8 mouse cellular contexts compared by ENCODE assay signal in genomic region chr1:162313451-162314276, GRCm38 (mm10).
A peak's percentile ranks its signal among the peaks of the same experiment; 100 is the strongest.
DNase-seq lines count a peak whose midpoint lies in the region; ATAC-seq and TF ChIP-seq lines count a peak whose summit lies in the region.

No protein-coding gene starts in this region.

- no peak overlapping the region for H3K9ac ChIP-seq in liver, postnatal 0 days (replicated peaks)

- no peak for TF ChIP-seq EP300 in liver, postnatal 0 days (IDR thresholded peaks at IDR 0.05; ENCODE audit: low read depth)

- DNase-seq in ovary, postnatal 14 days (ENCODE audit: low spot score) = peak; percentile 15
- no peak for DNase-seq in ovary, adult 18-20 months (ENCODE audit: low spot score)
- peak; percentile 83 for DNase-seq in brain, adult 2 months (ENCODE audit: low read depth, low spot score)
- peak; percentile 48 for DNase-seq in kidney, adult 2 months
- DNase-seq in liver, postnatal 0 days = peak; percentile 26
- peak; percentile 11 for DNase-seq in retina, adult 2 months (ENCODE audit: low read depth, low spot score)
- DNase-seq in gastrocnemius, postnatal 10 days = no peak

- no peaks in the 10 kb centered on the region for H3K36me3 ChIP-seq in kidney, adult 2 months (ENCODE audit: control insufficient read depth, insufficient read depth, low read length)
- H3K36me3 ChIP-seq in liver, postnatal 0 days (replicated peaks; ENCODE audit: insufficient read depth, low read length) = no peaks in the 10 kb centered on the region

- H3K27ac ChIP-seq in kidney, adult 2 months (ENCODE audit: insufficient read depth, low read depth, low read length) = no peak overlapping the region
- no peak overlapping the region for H3K27ac ChIP-seq in liver, postnatal 0 days (ENCODE audit: low read depth)

- peak overlapping the region; percentile 28; the same call in 1 of the 2 replicates for H3K4me2 ChIP-seq in liver, postnatal 0 days (ENCODE audit: low read depth, low read length)

- ATAC-seq in granulocyte monocyte progenitor cell, adult 5-6 weeks (replicated peaks; ENCODE audit: poor library complexity, severe bottlenecking) = peak; percentile 91
- 0 out of 2 replicates have a peak, but pooled peaks have one; percentile 40 for ATAC-seq in liver, postnatal 0 days

- H3K4me3 ChIP-seq in kidney, adult 2 months (ENCODE audit: insufficient read depth, low read depth, low read length) = peak overlapping the region; percentile 15; the same call in 1 of the 2 replicates
- H3K4me3 ChIP-seq in liver, postnatal 0 days (ENCODE audit: low read depth, low read length) = no peak overlapping the region

- H3K27me3 ChIP-seq in kidney, adult 2 months (replicated peaks; ENCODE audit: control insufficient read depth, insufficient read depth, low read length) = no peaks in the 10 kb centered on the region
- no peaks in the 10 kb centered on the region for H3K27me3 ChIP-seq in liver, postnatal 0 days (ENCODE audit: insufficient read depth, low read length)

- H3K4me1 ChIP-seq in kidney, adult 2 months (ENCODE audit: control insufficient read depth, insufficient read depth, low read length) = no peaks in the 10 kb centered on the region
- H3K4me1 ChIP-seq in liver, postnatal 0 days (ENCODE audit: insufficient read depth) = no peaks in the 10 kb centered on the region

- no peaks in the 10 kb centered on the region for H3K9me3 ChIP-seq in liver, postnatal 0 days (ENCODE audit: low read length)

- 37% methylated on average over 11 of the region's 11 CpGs for WGBS in kidney, adult 2 months
- WGBS in liver, postnatal 0 days (ENCODE audit: insufficient replicate concordance) = 47% methylated on average over 11 of the region's 11 CpGs

- TF ChIP-seq POLR2A in kidney, adult 2 months (IDR thresholded peaks at IDR 0.05; ENCODE audit: low read depth, low read length) = no peak

- TF ChIP-seq CTCF in kidney, adult 2 months (conservative IDR thresholded peaks at IDR 0.05; ENCODE audit: insufficient read depth, insufficient read length, low read depth, low read length) = peak; percentile 34
- TF ChIP-seq CTCF in liver, postnatal 0 days (IDR thresholded peaks at IDR 0.05; ENCODE audit: low read depth) = peak; percentile 85

Comparison
In these comparisons a context has a peak if more than half of its experiments do, and no peak if none do; other contexts are left out.
1. DNase-seq: peak in ovary, postnatal 14 days (single experiment), brain, adult 2 months (single experiment), kidney, adult 2 months (single experiment), liver, postnatal 0 days (single experiment) and retina, adult 2 months (single experiment); none in ovary, adult 18-20 months (single experiment) and gastrocnemius, postnatal 10 days (single experiment).